Mouse (Mus musculus): ENCODE data around the gene Hoxd12.

GRCm38 (mm10) chr2:74683471-74683951 is 8.7 kb downstream of the Hoxd12 start:
- TF ChIP-seq CTCF (conservative IDR thresholded peaks at IDR 0.05; ENCODE audit: insufficient read depth, insufficient read length, low read depth, low read length), result no peak
- no peak for TF ChIP-seq POLR2A (IDR thresholded peaks at IDR 0.05; ENCODE audit: low read depth, low read length)
